Mouse (Mus musculus) hindbrain, embryonic 16.5 days (tissue): ENCODE results near the gene Dscam. TPM values are rescaled to one million over a fixed set of nuclear protein-coding genes. Genes with fewer than 3 reads are reported as not detected.

Source experiments
- ATAC-seq: fragments of 200-750 bp; cut with Nextera tagmentation; 2 replicates; pipeline ENCODE4 v1.8.0; 2017; ENCODE audit warnings: moderate TSS enrichment, moderate library complexity
- H3K27ac ChIP-seq: fragments of 300-500 bp; sonication (generic); 2 replicates; pipeline ENCODE4 v1.5.1; 2014; ENCODE audit warnings: low read depth, mild to moderate bottlenecking, control low read depth, low read length, moderate library complexity
- H3K27me3 ChIP-seq: fragments of 300-500 bp; sonication (generic); replicated peaks from 2 replicates; pipeline ENCODE4 v1.6.1; 2014; ENCODE audit warnings: low read length; ENCODE audit not compliant: control insufficient read depth, insufficient read depth
- H3K36me3 ChIP-seq: fragments of 300-500 bp; sonication (generic); 2 replicates; pipeline ENCODE4 v1.6.1; 2014; ENCODE audit warnings: mild to moderate bottlenecking, low read length, moderate library complexity, mixed read lengths; ENCODE audit not compliant: control insufficient read depth, insufficient read depth
- H3K4me1 ChIP-seq: fragments of 300-500 bp; sonication (generic); 2 replicates; pipeline ENCODE4 v1.6.1; 2014; ENCODE audit warnings: low read depth, low read length; ENCODE audit not compliant: control insufficient read depth, insufficient read depth
- H3K4me2 ChIP-seq: fragments of 300-500 bp; sonication (generic); 2 replicates; pipeline ENCODE4 v1.6.1; 2014; ENCODE audit warnings: mild to moderate bottlenecking, low read length, control low read depth, moderate library complexity
- H3K4me3 ChIP-seq: fragments of 300-500 bp; sonication (generic); 2 replicates; pipeline ENCODE4 v1.5.1; 2014; ENCODE audit warnings: mild to moderate bottlenecking, low read length, control low read depth, moderate library complexity
- H3K9ac ChIP-seq: fragments of 300-500 bp; sonication (generic); 2 replicates; pipeline ENCODE4 v1.6.1; 2014; ENCODE audit warnings: low read depth, mild to moderate bottlenecking, control low read depth, low read length, moderate library complexity
- H3K9me3 ChIP-seq: fragments of 300-500 bp; sonication (generic); 2 replicates; pipeline ENCODE4 v1.6.1; 2014; ENCODE audit warnings: mild to moderate bottlenecking, low read length, moderate library complexity; ENCODE audit not compliant: control insufficient read depth
- WGBS: fragments of 180-500 bp; shearing (Covaris S2); extraction: QIAGEN DNeasy Blood & Tissue Kit; methylation state at CpG from one replicate; pipeline ENCODE4 v1.1.7; 2014; 5-methylcytosine and 5-hydroxymethylcytosine counted together
- polyA plus RNA-seq: library from polyadenylated mRNA; unstranded; fragments of >200 nt; fragmentation: Nextera tagmentation; extraction: Ambion mirVana; gene quantifications from 2 replicates; pipeline ENCODE4 v1.2.1, GENCODE M21; 2015

Dscam gene
- polyA plus RNA-seq, 1 experiment from 2014 or later, result 13.1 TPM

GRCm38 (mm10) chr16:97190604-97191003, 20.1 kb upstream of the Dscam start:
- Histone ChIP-seq H3K36me3 (no peaks in the 10 kb centered on the region), H3K27ac (no peak overlapping the region), H3K9me3 (0 out of 2 replicates have a peak, but pooled peaks cover 2% of the 10 kb centered on the region), H3K4me1 (no peaks in the 10 kb centered on the region), H3K27me3 (no peaks in the 10 kb centered on the region), H3K9ac (no peak overlapping the region), H3K4me2 (no peak overlapping the region), H3K4me3 (no peak overlapping the region)
- no peak for ATAC-seq
- WGBS, result 86% methylated on average over 1 of the region's 1 CpGs

- H3K4me1 ChIP-seq, result peaks cover 7% of the 10 kb centered on the region
- H3K27ac ChIP-seq, result peak overlapping the region; percentile 97
- peak overlapping the region; percentile 61 for H3K4me2 ChIP-seq
- ATAC-seq, result peak; percentile 78
- no peak overlapping the region; the same call in 1 of the 2 replicates for H3K4me3 ChIP-seq
- peak overlapping the region; percentile 32; the same call in 1 of the 2 replicates for H3K9ac ChIP-seq
- no peaks in the 10 kb centered on the region for H3K36me3 ChIP-seq
- no peaks in the 10 kb centered on the region for H3K9me3 ChIP-seq
- WGBS, result 39% methylated on average over 8 of the region's 8 CpGs
- no peaks in the 10 kb centered on the region for H3K27me3 ChIP-seq
Measured at GRCm38 (mm10) chr16:97171500-97171899, 948 bp upstream of the Dscam start.

GRCm38 (mm10) chr16:97169901-97170512, 545 bp downstream of the Dscam start:
- WGBS, result under 1% methylated on average over 31 of the region's 51 CpGs
- H3K36me3 ChIP-seq, result no peaks in the 10 kb centered on the region
- H3K27ac ChIP-seq, result peak overlapping the region; percentile 97
- H3K9me3 ChIP-seq, result no peaks in the 10 kb centered on the region
- peaks cover 17% of the 10 kb centered on the region for H3K4me1 ChIP-seq
- H3K4me2 ChIP-seq, result peak overlapping the region; percentile 61
- H3K9ac ChIP-seq, result peak overlapping the region; percentile 79
- ATAC-seq, result peak; percentile 26
- no peaks in the 10 kb centered on the region for H3K27me3 ChIP-seq
- H3K4me3 ChIP-seq, result peak overlapping the region; percentile 74

- Histone ChIP-seq H3K9ac (peak overlapping the region; percentile 79), H3K27me3 (no peaks in the 10 kb centered on the region), H3K4me3 (peak overlapping the region; percentile 74), H3K9me3 (no peaks in the 10 kb centered on the region), H3K4me2 (peak overlapping the region; percentile 61), H3K4me1 (peaks cover 26% of the 10 kb centered on the region), H3K27ac (peak overlapping the region; percentile 97), H3K36me3 (no peaks in the 10 kb centered on the region)
- ATAC-seq, result no peak
- 34% methylated on average over 3 of the region's 3 CpGs for WGBS
Measured at GRCm38 (mm10) chr16:97168614-97169013, 1.9 kb downstream of the Dscam start.

GRCm38 (mm10) chr16:97168030-97168429, 2.5 kb downstream of the Dscam start:
- no peak for ATAC-seq
- H3K4me2 ChIP-seq, result peak overlapping the region; percentile 61
- H3K9me3 ChIP-seq, result no peaks in the 10 kb centered on the region
- peaks cover 29% of the 10 kb centered on the region for H3K4me1 ChIP-seq
- H3K36me3 ChIP-seq, result no peaks in the 10 kb centered on the region
- whole genome bisulfite sequencing, result 74% methylated on average over 1 of the region's 1 CpGs
- H3K27ac ChIP-seq, result no peak overlapping the region
- H3K9ac ChIP-seq, result no peak overlapping the region; the same call in 1 of the 2 replicates
- peak overlapping the region; percentile 24 for H3K4me3 ChIP-seq
- H3K27me3 ChIP-seq, result no peaks in the 10 kb centered on the region

- Histone ChIP-seq H3K27me3 (no peaks in the 10 kb centered on the region), H3K4me2 (peak overlapping the region; percentile 75), H3K9me3 (no peaks in the 10 kb centered on the region), H3K9ac (peak overlapping the region; percentile 67; the same call in 1 of the 2 replicates), H3K27ac (peak overlapping the region; percentile 85), H3K4me3 (peak overlapping the region; percentile 43), H3K4me1 (peaks cover 24% of the 10 kb centered on the region), H3K36me3 (no peaks in the 10 kb centered on the region)
- WGBS, result 35% methylated on average over 2 of the region's 2 CpGs
- no peak for ATAC-seq
Measured at GRCm38 (mm10) chr16:97166166-97166565, 4.4 kb downstream of the Dscam start.

- peak overlapping the region; percentile 75 for H3K4me2 ChIP-seq
- ATAC-seq, result peak; percentile 81
- peaks cover 24% of the 10 kb centered on the region for H3K4me1 ChIP-seq
- peak overlapping the region; percentile 67 for H3K9ac ChIP-seq
- peak overlapping the region; percentile 85 for H3K27ac ChIP-seq
- H3K36me3 ChIP-seq, result no peaks in the 10 kb centered on the region
- WGBS, result under 1% methylated on average over 21 of the region's 21 CpGs
- no peaks in the 10 kb centered on the region for H3K27me3 ChIP-seq
- peak overlapping the region; percentile 43 for H3K4me3 ChIP-seq
- H3K9me3 ChIP-seq, result no peaks in the 10 kb centered on the region
Measured at GRCm38 (mm10) chr16:97165444-97166121, 5.0 kb downstream of the Dscam start.

- H3K27ac ChIP-seq, result no peak overlapping the region
- ATAC-seq, result no peak
- no peaks in the 10 kb centered on the region for H3K27me3 ChIP-seq
- no peaks in the 10 kb centered on the region for H3K36me3 ChIP-seq
- no peak overlapping the region for H3K9ac ChIP-seq
- 24% methylated on average over 4 of the region's 4 CpGs for WGBS
- no peaks in the 10 kb centered on the region; the same call in none of the 2 replicates for H3K4me1 ChIP-seq
- H3K9me3 ChIP-seq, result no peaks in the 10 kb centered on the region
- H3K4me2 ChIP-seq, result no peak overlapping the region
- H3K4me3 ChIP-seq, result no peak overlapping the region
Measured at GRCm38 (mm10) chr16:97158279-97158678, 12.3 kb downstream of the Dscam start.

- Histone ChIP-seq H3K9ac (0 out of 2 replicates have a peak overlapping the region, but pooled peaks have one; percentile 27), H3K4me3 (no peak overlapping the region)
Measured at GRCm38 (mm10) chr16:97144544-97145194, 25.9 kb downstream of the Dscam start.

More at GRCm38 (mm10) chr16:97144544-97145194, 25.9 kb downstream of the Dscam start:
- Histone ChIP-seq H3K9me3 (no peaks in the 10 kb centered on the region), H3K27ac (peak overlapping the region; percentile 21), H3K4me1 (peaks cover 16% of the 10 kb centered on the region), H3K27me3 (no peaks in the 10 kb centered on the region), H3K36me3 (no peaks in the 10 kb centered on the region), H3K4me2 (peak overlapping the region; percentile 38)
- WGBS, result 25% methylated on average over 12 of the region's 12 CpGs
- peak; percentile 74 for ATAC-seq
